Mouse (Mus musculus) thymus, postnatal 0 days (tissue): ENCODE results near the gene Eif5a. TPM values are rescaled to one million over a fixed set of nuclear protein-coding genes. Genes with fewer than 3 reads are reported as not detected.

Source experiments
- DNase-seq: peaks from one replicate; pipeline ENCODE4 v3.0.0-alpha.2; 2015; ENCODE audit warnings: low spot score
- polyA plus RNA-seq: library from polyadenylated mRNA; unstranded; fragments of >200 nt; fragmentation: Nextera tagmentation; extraction: Ambion mirVana; gene quantifications from 2 replicates; pipeline ENCODE4 v1.2.1, GENCODE M21; 2015

Gene Eif5a
- polyA plus RNA-seq, 1 experiment from 2014 or later = 2,117 TPM

DNA sequence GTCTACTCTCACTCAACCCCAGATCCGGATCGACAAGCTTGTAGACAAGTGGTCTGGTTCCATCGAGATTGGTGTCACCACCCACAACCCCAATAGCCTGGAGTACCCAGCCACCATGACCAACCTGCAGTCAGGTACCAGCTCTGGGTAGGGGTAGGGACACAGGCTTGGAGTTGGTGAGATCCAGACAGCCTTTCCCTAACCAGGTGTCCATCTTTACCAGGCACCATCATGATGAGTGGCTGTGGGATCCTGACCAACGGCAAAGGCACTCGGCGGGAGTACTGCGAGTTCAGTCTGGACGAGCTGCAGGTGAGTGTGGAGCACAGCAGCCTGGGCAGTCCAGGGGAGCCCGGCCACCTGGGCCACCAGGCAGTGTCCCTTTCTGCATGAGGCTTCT is 17.4 kb downstream of the Eif5a start:
- no peak for DNase-seq

DNA sequence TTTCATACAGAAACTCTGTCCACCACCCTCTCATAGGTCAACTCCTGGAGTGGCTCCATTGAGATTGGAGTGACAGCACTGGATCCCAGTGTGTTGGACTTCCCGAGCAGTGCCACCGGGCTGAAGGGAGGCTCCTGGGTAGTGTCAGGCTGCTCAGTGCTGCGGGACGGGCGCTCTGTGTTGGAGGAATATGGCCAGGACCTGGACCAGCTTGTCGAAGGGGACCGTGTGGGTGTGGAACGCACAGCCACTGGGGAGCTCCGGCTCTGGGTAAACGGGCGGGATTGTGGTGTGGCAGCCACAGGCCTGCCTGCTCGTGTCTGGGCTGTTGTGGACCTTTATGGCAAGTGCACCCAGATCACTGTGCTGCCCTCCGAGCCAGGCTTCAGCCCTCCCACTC is 18.8 kb downstream of the Eif5a start:
- no peak for DNase-seq

DNA sequence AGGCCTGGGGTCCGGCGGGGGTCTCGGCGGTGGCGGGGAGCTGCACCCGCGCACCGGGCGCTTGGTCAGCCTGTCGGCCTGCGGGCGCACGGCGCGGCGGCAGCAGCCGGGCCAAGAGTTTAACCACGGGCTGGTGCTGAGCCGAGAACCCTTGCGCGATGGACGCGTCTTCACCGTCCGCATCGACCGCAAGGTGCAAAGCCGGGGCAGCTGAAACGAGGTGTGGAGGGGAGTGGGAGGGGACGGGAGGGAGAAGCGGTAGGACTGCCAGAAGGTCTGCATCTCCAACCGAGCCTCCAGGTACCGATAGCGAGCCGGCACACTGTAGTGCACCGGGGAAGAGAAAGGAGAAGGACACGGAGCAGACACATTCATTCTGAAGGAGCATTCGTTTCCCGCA is 19.8 kb downstream of the Eif5a start:
- DNase-seq = no peak

DNA sequence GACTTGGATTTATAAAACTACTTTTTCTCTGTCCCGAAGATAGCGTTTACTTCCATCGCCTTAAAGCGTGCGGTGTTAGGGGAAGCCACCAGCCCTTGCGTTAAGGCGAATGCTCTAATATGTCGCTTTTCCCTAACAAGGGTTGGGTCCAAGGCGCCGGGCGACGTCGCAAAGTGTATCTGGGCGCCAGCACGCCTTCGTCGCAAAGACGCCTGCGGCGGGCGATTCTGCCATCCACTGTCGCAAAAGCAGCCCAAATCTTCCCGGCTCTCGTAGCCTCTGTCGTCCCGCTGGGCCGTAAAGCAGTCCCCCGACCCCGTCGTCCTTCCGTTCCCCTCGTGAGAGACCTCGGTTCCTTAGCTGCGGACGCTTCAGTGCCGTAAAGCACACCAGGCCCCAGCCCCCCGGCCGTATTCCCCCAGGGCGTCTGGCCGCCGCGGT is 20.3 kb downstream of the Eif5a start:
- peak; percentile 98 for DNase-seq

DNA sequence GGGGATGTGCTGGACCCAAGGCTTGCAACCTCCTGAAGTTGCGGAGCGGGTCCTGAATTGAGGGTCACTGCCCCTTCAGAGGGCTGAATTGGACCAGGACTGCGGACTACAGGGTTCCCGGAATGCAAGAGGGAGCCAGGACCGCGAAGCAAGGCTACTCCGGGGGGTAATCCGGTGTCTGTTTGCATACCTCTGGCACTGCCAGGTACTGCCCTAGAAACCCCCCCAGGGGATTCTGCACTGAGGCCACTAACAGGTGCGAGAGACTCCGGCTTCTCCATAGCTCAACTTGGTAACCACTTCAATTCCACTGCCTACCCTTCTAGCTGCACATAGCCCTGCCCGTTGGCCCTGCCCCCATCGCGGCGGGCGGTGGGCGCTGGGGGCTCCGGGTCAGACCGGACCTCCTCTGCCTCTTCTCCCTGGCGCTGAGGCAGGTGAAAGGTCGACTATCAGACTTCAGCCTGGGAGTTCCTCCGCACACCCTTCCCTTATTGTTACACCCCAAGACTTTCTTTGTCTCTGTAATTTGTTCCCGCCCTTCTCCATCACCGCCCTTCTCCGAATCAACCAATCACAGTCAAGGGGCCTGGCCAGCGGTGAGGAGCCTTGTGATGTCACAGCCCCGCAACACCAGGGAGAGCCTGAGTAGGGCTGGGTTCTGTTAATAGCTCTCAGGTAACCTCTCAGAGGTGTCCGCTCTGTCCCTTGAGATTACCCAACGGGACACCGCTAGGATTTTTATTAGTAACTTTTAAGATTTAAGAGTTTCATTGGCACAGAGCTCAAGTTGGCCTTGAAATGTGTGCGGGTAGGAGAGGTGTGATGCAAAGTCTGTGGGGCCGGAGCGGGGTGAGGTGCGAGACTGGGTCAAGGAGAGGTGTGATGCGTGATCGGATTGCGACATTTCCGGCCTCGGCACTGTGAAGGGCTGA is 21.0 kb downstream of the Eif5a start, which contains the start of the genes 2810408A11Rik and Neurl4:
Gene 2810408A11Rik, minus strand, starts transcription at position 517 of the 935 bp plus-strand sequence.
Gene Neurl4, plus strand, starts transcription at position 602 of the 935 bp plus-strand sequence.
- DNase-seq = peak; percentile 96

DNA sequence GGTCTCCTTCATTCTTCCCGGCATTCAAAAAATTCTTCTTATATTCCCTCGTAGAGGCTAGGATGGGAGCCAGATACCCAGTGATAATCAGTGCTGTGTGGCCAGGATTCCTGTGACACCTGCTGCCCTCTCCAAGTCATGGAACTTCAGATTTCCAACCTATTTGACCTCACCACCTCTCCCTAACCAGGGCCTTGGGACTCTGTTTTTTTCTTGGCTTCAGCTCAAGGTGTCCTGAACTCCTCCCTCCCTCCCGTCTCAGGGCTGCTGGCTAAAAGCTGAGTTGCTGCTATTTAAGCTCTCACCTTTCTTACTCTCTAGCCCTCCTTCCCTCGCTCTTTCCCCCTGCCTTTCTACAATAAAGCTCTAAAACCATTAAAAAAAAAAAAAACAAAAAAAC is 21.9 kb downstream of the Eif5a start:
- no peak for DNase-seq

DNA sequence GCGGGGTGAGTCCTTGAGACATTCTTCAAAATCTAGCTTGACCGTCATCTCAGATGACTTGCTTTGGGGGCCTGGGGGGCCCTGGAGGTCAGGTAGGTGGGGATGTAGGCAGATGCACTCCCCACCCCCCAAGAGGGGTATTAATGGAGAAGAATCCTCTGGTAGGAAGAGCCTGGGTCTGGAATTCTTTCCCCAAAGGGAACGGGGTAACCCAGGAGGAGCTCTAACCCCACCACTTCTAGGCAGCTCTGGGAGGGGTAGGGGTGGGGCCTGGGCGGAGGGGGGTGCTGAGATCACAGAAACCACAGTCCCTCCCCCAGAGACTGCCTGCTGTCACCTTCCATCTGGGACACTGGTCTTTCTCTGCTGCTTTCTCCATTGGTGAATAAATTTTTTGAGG is 26.5 kb downstream of the Eif5a start, which contains the start of gene Acap1:
Gene Acap1, minus strand, starts transcription at position 249 of the 400 bp plus-strand sequence.
- peak; percentile 81 for DNase-seq

DNA sequence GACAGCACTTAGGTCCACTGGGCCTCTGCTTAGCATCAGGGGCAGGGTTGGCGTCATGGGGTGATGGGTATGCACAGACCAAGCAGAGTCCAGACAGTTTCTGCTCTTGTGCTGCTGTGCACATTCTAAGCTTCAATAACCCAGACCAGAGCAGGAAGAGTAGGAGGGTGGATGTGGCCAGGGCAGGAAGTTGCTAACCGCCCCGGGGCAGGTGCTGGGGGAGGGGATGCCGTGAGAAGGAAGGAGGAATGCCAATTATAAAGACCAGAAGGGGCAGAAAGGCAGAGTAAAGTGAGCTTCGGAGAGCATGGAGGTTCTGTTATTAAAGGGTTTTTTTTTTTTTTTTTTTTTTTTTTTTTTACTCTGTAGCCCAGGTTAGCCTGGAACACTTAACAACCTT is 27.1 kb downstream of the Eif5a start:
- peak; percentile 88 for DNase-seq

DNA sequence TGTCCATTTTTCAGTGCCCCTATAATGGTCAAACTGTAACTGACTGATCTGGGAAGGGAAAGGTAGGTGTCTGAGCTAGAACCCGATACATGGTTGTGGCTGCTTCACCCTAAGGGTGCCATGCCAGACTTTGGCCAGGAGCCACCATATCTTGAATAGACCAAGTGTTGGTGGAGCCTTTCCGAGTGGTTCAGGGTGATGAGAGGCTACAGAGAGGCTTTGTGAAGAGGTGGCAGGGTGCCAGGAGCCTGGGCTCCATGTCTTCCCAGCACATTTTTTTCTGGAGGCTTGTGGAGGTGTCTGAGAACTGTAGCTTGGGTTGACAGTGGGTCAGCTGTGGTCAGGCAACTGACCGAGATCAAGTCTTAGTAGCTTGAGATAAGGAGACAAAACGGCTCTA is 30.3 kb downstream of the Eif5a start:
- DNase-seq = no peak

DNA sequence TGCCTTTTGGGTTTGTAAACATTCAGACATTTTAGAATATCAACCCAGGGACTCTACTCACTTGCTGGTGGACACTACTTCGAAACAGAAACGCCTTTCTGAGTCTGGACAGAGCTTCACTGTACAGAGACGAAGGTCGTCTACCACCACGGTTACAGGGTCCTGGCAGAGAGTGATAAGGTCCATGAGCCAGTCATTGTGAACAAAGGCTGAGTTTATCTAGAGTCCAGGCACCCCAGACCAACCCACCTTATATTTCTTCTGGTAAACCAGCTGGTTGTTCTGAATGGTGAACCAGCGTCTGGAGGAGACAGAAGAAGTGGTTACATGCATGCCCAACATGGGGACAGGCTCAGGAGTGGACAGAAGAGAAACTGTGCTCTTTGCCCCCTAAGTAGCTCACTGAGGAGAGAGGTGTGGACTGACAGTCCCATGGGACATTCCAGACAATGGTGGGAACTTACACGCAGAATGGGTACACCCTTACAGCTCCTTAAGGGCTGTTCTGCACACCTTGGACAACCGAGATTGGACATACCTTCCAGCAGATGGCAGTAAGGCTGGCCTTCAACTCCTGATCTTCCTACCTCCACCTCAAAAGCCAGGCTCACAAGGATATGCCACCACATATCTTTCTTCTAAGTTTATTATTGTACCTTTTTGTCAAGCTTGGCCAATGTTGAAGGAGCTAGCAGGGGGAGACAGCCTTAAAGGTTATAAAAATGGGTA is 34.7 kb downstream of the Eif5a start:
- DNase-seq = no peak

DNA sequence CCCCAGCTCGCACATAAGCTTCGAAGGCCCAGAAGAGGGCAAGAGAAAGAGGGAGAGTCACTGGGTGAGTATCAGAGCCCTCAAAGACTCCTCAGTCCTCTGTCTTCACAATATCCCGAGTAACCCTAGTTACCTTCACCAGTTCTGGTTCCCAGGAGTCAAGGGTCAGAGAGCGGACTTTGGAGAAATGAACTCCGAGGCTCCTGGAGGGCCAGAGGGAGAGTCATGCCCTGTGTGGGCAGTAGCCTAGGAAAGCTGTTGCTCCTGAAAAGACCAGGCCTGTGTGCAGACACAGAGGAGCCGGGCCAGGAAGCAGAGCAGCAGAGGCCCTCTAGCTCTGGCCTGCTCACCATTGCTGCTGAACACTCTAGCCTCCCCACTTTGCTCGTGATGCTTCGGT is 37.1 kb downstream of the Eif5a start:
- no peak for DNase-seq

DNA sequence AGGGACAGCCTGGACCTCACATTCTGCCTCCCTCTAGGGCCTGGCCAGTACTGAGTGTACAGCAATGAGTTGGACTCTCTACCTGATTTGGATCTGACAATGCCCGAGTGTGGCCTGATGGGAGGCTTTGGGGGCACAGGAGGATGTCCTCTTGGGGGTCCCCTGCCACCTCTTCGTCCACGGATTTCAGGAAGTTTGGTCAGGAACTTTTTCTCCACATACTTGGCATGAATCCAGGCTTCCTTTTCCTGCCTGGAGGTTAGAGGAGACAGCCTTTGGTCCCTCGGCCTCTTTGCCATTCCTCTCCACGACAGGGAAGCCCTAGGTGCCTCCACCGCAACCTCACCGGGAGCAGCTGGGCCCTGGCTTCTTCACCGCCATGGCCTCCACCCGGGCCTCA is 37.5 kb downstream of the Eif5a start:
- DNase-seq = no peak

DNA sequence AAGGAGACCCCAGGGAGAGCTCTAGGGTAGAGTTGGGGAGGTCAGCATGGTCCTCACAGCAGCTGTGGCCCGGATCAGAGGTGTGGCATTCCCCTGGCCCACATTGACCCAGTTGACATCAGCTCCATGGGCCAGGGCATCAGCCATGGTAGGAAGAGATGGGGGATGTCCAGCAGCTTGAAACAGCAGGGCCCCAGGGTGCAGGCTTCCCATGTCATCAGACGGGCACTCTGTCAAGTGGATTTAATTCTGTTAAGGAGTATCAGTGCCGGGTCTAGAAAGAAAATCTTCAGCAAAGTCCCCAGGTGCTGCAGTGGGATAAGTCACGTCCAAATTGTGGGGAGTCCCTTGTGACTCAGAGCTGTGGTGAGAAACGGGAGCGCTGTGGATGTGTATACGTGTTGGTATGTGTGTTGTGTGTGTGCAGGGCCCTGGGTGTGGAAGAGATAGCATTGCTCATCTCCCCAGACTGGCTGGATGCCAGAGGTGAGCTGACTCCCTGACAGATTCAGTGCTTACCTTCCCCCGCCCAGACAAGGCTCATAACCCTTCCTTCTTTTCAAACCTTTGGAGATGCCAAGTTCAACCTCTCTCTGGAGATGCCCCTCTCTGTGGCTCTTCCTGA is 38.1 kb downstream of the Eif5a start:
- no peak for DNase-seq

DNA sequence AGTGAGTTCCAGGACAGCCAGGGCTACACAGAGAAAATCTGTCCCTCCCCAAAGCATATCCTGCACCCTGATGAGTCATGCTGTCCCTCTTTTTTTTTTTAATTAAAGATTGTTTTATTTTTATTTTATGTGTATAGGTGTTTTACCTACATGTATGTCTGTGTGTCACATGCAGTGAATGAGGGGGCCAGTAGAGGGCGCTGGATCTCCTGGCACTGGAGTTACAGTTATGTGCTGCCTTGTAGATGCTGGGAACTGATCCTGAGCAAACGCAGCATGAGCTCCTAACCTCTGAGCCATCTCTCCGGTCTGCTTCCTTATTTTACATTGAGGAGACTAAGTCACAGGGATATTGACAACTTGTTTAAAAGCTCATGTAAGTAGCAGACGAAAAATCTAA is 38.7 kb downstream of the Eif5a start:
- peak; percentile 59 for DNase-seq

DNA sequence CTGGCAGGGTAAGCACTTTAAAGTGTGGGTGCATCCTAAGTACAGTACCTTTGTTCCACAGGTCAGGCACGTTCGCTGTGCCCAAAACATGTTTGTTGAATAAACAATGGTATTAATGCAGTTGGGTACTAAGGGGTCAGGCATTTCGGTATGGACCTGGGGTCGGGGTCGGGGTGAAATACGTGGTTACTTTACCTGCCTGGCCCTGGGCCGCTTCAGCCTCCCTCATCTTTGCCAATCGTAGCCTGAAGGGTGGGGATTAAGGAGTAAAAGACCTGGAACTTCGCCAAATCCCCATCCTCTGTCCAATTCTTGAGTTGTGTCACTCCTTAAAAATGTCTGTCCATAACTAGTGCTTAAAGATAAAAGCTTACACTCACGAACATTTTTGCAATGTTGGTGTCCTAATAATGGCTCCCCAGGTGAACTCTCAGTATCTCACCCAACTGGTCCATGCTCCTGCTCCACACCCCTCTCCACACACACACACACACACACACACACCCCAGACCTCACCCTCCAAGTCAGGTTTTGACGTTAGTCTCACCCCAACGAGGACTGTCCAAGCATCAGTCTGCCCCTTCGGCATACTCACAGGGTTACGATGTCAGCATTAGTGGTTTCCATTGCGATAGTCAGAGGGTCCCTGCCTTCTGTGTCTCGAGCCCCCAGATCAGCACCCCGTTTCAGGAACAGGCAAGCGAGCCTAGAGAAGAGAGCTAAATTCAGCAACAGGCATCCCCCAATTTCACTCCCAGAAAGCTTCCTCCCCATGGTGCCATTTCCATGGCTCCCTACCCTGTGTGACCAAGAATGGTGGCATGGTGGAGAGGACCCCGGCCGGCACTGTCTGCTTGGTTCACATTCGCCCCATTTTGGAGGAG is 39.7 kb downstream of the Eif5a start:
- no peak for DNase-seq

DNA sequence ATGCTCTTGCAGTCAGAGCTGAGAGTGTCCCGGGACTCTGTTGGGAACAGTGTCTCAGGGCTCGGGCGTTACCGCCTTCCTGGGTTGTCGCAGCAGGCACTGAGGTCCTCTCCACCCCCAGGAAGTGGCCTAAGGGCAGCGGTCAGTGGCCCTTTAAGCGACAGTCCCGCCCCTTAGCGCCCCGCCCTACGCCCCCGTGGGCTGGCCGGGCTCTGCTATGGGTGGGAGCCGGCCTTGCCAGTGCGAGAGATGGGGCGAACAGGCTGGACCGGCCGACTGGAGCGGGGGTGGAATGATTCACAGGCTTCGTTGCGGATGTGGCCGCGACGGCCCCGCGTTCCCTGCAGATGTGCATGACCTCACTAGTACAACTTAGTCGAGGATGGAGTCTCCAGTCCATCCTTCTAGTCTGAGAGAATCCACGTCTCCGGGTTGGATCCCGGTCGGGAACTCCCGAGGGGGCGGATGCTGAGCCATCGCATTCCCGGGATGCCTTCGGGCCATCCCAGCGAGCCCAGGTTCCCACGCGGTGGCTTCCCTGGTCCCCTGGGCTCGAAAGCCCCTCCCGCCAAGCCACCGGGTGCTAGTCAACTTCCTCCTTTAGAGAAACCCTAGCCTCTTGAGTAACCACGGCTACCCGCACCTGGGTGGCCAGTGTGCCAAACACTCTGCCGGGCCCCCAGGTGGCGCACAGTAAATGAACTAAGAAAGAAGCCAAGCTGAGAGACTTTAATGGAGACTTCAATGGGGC is 40.7 kb downstream of the Eif5a start, which contains the start of gene Kctd11:
Gene Kctd11, minus strand, starts transcription at position 554 of the 751 bp plus-strand sequence.
- DNase-seq = peak; percentile 80

DNA sequence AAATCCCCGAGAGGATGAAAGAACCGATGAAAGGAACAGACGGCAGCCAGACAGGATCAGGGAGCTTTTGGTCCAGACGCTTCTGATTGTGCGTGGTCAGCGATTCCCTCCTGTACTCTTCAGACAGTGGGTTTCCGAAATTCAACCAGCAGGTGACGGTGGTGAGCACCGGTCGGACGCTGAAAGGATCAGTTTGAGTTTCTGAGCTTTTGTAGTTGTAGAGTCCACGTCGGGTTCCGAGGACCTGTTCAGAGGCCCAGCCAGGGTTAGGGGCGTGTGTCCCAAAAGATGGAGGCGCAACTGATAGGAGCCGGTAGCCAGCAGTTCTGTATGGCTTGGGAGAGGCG is 41.3 kb downstream of the Eif5a start:
- DNase-seq = peak; percentile 58

DNA sequence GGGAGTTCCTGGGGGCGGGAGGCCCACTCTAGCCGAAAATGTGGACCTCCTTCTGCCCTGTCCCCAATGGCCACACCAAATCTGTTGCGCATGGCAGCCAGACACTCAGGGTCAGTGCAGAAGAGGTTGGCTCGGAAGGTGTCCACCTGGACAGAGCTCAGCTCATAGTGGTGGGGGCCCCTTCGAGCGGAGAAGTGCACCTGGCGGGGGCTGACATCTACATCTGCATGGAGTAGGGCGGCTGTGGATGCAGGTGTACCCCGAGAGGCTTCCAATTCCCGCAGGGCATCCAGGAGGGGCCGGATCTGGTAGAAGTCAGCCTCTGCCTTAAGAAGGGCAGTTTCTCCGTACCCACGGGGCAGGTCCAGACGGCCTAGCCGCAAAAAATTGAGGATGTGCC is 42.0 kb downstream of the Eif5a start:
- DNase-seq = no peak

DNA sequence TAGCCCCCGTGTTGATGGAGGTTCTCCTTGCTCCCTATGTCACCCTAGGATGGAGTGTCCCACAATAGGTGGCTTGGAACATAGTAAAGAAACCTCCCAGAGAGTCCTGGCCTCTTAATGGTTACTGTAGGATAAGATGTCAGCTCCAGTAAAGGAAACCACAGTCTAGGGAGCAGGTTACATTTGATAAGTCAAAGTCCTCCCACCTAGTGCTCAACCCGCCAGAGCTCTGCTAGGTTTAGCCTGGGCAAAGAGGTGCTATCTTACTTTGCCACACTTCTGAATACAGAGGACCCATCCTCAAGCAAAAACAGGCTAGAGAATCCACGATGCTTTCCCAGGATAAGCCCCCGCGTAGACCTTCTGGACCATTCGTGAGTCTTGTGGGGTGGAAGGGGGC is 42.8 kb downstream of the Eif5a start:
- DNase-seq = no peak

DNA sequence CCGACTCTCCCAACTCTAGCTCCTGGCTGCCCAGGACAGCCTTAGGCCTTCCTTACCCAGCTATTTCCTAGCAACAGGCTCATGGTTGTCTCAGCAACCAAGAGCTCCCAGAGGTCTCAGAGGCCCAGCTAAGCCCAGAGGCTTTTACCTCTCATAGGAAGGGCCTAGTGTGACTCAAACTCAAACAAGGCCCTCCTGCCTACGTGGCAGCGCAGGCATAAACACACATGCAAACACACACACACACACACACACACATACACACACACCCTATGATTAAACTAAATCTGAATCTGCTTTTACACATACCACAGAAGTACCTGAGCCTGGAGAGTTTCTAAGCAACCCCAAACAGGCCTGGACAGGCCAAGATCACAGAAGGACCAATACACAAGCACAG is 43.4 kb downstream of the Eif5a start:
- no peak for DNase-seq
